Mouse (Mus musculus): ENCODE measurements around the gene Acrbp. TPM values are rescaled to one million over a fixed set of nuclear protein-coding genes. Genes with fewer than 3 reads are reported as not detected.

Acrbp gene
- polyA plus RNA-seq (2017; shearing (Covaris generic)), result 10 to 100 TPM; 11.4 to 13.3 TPM

DNA sequence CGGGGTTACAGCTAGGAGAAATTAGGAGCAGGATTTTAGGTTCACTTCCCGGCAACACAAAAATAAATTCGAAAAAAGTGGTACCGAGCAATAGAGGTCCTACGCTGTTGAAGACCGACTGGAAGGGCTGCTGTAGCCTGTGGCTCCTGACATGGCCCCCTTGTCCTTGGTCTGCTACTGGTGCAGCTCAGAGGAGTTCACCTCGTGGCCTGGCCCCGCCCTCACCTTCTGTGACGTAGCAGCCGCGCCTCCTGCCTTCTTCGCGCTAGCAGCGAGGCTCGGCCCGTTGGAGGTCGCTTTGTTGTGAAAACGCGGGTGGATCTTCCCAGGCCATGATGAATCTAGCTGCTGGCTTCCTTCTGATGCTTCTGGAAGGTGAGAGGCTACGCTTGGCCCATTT, at the start of gene Acrbp:
Gene Acrbp, plus strand, starts transcription at position 12 of the 400 bp plus-strand sequence.

DNA sequence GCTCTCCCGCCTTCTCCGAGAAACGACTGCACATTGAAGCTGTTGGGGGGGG, 40.5 kb upstream of the Acrbp start, which contains the start of gene Zfp384:
Gene Zfp384, plus strand, starts transcription at position 17 of the 52 bp plus-strand sequence.

DNA sequence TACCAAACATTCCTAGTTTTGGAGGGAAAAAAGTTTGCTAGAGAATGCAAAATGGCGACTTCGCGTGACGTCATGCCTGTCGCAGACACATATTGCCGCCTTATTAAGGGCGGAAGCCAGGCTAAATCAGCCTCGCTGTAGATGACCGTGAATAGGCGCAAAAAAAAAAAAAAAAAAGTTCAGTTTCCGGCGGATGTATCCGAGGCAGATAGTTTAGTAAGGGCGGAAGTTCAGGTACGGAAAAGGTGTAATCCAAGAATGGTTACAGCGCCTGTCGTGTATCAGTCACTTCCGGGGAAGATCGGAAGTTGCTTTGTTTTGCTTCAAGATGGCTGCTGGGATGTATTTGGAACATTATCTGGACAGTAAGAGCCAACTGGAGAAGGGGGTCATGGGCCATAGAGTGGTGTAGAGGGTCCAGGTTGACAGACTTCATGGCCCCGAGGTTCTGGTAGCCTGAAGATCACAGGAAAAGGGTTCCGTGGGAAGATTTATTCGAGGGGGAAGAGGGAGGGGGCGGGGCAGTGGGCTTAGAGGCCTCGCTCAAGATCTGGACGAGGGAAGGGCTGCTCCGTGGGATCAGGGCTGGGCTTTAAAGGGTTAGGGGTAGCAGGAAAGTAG, 9.8 kb upstream of the Acrbp start, which contains the start of gene Ing4:
Gene Ing4, plus strand, starts transcription at position 228 of the 621 bp plus-strand sequence.

DNA sequence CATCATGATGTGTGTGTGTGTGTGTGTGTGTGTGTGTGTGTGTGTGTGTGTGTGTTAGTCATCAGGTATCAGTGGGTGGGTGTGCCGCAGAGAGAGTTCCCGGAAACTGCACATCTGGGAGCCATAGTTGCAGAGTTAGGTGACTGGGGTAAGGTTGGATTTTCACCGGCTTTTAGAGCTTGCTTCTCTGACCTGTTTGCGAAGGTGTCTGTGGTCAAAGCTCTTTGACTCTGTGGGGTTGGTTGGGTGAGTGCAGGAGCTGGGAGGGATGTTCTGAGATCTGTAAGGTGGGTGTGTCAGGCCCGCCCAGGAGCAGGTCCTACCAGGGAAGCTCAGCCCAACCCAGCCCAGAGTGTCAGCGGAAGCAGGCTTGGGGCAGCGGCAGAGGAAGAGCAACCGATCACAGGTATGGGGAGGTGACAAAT, 18.1 kb downstream of the Acrbp start, which contains the start of gene Lpar5:
Gene Lpar5, plus strand, starts transcription at position 350 of the 425 bp plus-strand sequence.

GRCm38 (mm10) chr6:125095391-125096278, 46.1 kb downstream of the Acrbp start, which contains the start of gene Chd4:
Gene Chd4 (plus strand): TSS chr6:125095981.

Other genes with a start within 250 kb of the Acrbp start
- 1 to 10 TPM; 2.1 to 9.7 TPM for gene Spsb2, start 241.0 kb upstream of the Acrbp start, polyA plus RNA-seq (2017; shearing (Covaris generic))
- gene Tpi1, start 235.4 kb upstream of the Acrbp start, polyA plus RNA-seq (2017; shearing (Covaris generic)), result 100 to 1,000 TPM; 147 to 163 TPM
- 10 to 100 TPM; 71.4 to 93.4 TPM for gene Usp5, start 220.2 kb upstream of the Acrbp start, polyA plus RNA-seq (2017; shearing (Covaris generic))
- gene Cdca3, start 220.1 kb upstream of the Acrbp start, polyA plus RNA-seq (2017; shearing (Covaris generic)), result 10 to 100 TPM; 22.6 to 23.4 TPM
- under 1 TPM in 1 of 2 experiments, not detected in 1; 0.25 TPM for gene Gnb3, start 209.4 kb upstream of the Acrbp start, polyA plus RNA-seq (2017; shearing (Covaris generic))
- under 1 TPM; 0.09 to 0.49 TPM for gene P3h3, start 191.9 kb upstream of the Acrbp start, polyA plus RNA-seq (2017; shearing (Covaris generic))
- under 1 TPM; 0.26 to 0.48 TPM for gene Gpr162, start 185.7 kb upstream of the Acrbp start, polyA plus RNA-seq (2017; shearing (Covaris generic))
- 100 to 1,000 TPM; 318 to 460 TPM for gene Cd4, start 161.5 kb upstream of the Acrbp start, polyA plus RNA-seq (2017; shearing (Covaris generic))
- 10 to 100 TPM in 1 of 2 experiments, 1 to 10 TPM in 1; 7.9 to 13.9 TPM for gene Lag3, start 138.0 kb upstream of the Acrbp start, polyA plus RNA-seq (2017; shearing (Covaris generic))
- gene Ptms, start 129.6 kb upstream of the Acrbp start, polyA plus RNA-seq (2017; shearing (Covaris generic)), result 10 to 100 TPM; 48.9 to 51.3 TPM
- 100 to 1,000 TPM; 180 to 204 TPM for gene Mlf2, start 118.3 kb upstream of the Acrbp start, polyA plus RNA-seq (2017; shearing (Covaris generic))
- gene Cops7a, start 84.2 kb upstream of the Acrbp start, polyA plus RNA-seq (2017; shearing (Covaris generic)), result 10 to 100 TPM; 63.1 to 67.0 TPM
- gene Pianp, start 53.0 kb upstream of the Acrbp start, polyA plus RNA-seq (2017; shearing (Covaris generic)), result under 1 TPM; 0.27 to 0.44 TPM
- 10 to 100 TPM; 61.9 to 62.5 TPM for gene Zfp384, start 40.5 kb upstream of the Acrbp start, polyA plus RNA-seq (2017; shearing (Covaris generic))
- 100 to 1,000 TPM in 1 of 2 experiments, 10 to 100 TPM in 1; 69.9 to 101 TPM for gene Ing4, start 9.9 kb upstream of the Acrbp start, polyA plus RNA-seq (2017; shearing (Covaris generic))
- 10 to 100 TPM; 17.3 to 20.6 TPM for gene Lpar5, start 18.2 kb downstream of the Acrbp start, polyA plus RNA-seq (2017; shearing (Covaris generic))
- 10 to 100 TPM; 59.3 to 68.3 TPM for gene Chd4, start 46.3 kb downstream of the Acrbp start, polyA plus RNA-seq (2017; shearing (Covaris generic))
- gene Nop2, start 82.2 kb downstream of the Acrbp start, polyA plus RNA-seq (2017; shearing (Covaris generic)), result 10 to 100 TPM; 26.8 to 42.5 TPM
- 10 to 100 TPM; 20.1 to 25.5 TPM for gene Iffo1, start 95.6 kb downstream of the Acrbp start, polyA plus RNA-seq (2017; shearing (Covaris generic))
- gene Gapdh, start 116.8 kb downstream of the Acrbp start, polyA plus RNA-seq (2017; shearing (Covaris generic)), result 100 to 1,000 TPM; 334 to 346 TPM
- gene Ncapd2, start 142.0 kb downstream of the Acrbp start, polyA plus RNA-seq (2017; shearing (Covaris generic)), result 10 to 100 TPM; 31.2 to 32.5 TPM
- gene Mrpl51, start 142.1 kb downstream of the Acrbp start, polyA plus RNA-seq (2017; shearing (Covaris generic)), result 100 to 1,000 TPM; 101 to 117 TPM
- 10 to 100 TPM; 38.0 to 43.4 TPM for gene Vamp1, start 165.9 kb downstream of the Acrbp start, polyA plus RNA-seq (2017; shearing (Covaris generic))
- gene Tapbpl, start 182.2 kb downstream of the Acrbp start, polyA plus RNA-seq (2017; shearing (Covaris generic)), result 100 to 1,000 TPM in 1 of 2 experiments, 10 to 100 TPM in 1; 87.5 to 133 TPM
- gene Cd27, start 187.3 kb downstream of the Acrbp start, polyA plus RNA-seq (2017; shearing (Covaris generic)), result 100 to 1,000 TPM; 384 to 542 TPM
- 1 to 10 TPM in 1 of 2 experiments, under 1 TPM in 1; 0.71 to 1.2 TPM for gene Tuba3a, start 236.4 kb downstream of the Acrbp start, polyA plus RNA-seq (2017; shearing (Covaris generic))

All from activated CD4-positive, CD25-positive, alpha-beta regulatory T cell (primary cell).